9 mouse cellular contexts compared by ENCODE assay signal in genomic region chr16:18388583-18389435, GRCm38 (mm10). TPM values are rescaled to one million over a fixed set of nuclear protein-coding genes. Genes with fewer than 3 reads are reported as not detected.
DNase-seq lines count a peak whose midpoint lies in the region; ATAC-seq and TF ChIP-seq lines count a peak whose summit lies in the region.
"Had no signal": no experiment of that assay in that cellular context is flagged by ENCODE, and none has a peak within 500 bp of the region (broad histone marks: within the 10 kb centered on the region; RNA-seq: fewer than 3 reads in every experiment).

No protein-coding gene starts in this region.

- TF ChIP-seq POLR2A in bone marrow, adult 2 months (IDR thresholded peaks at IDR 0.05; ENCODE audit: borderline replicate concordance, control insufficient read depth, low read depth, low read length) = no peak

- H3K27ac ChIP-seq in heart, embryonic 10.5 days = peak overlapping the region; percentile 80
- peak overlapping the region; percentile 20; the same call in 1 of the 2 replicates for H3K27ac ChIP-seq in bone marrow, adult 2 months (ENCODE audit: control insufficient read depth, insufficient read depth, low read depth, low read length, poor library complexity)
- peak overlapping the region; percentile 81 for H3K27ac ChIP-seq in hindbrain, embryonic 12.5 days
- peak overlapping the region; percentile 72 for H3K27ac ChIP-seq in liver, embryonic 16.5 days (ENCODE audit: low read length)

- 0 out of 2 replicates have a peak, but pooled peaks cover 6% of the 10 kb centered on the region for H3K27me3 ChIP-seq in heart, embryonic 10.5 days (ENCODE audit: insufficient read depth, poor library complexity, severe bottlenecking)
- no peaks in the 10 kb centered on the region for H3K27me3 ChIP-seq in hindbrain, embryonic 12.5 days
- no peaks in the 10 kb centered on the region for H3K27me3 ChIP-seq in liver, embryonic 16.5 days (ENCODE audit: control insufficient read depth, insufficient read depth, low read depth, low read length)
- H3K27me3 ChIP-seq: Patski had no signal

- peaks cover 51% of the 10 kb centered on the region for H3K4me1 ChIP-seq in heart, embryonic 10.5 days
- peaks cover 10% of the 10 kb centered on the region for H3K4me1 ChIP-seq in bone marrow, adult 2 months (ENCODE audit: control insufficient read depth, insufficient read depth, low read length)
- peaks cover 73% of the 10 kb centered on the region for H3K4me1 ChIP-seq in hindbrain, embryonic 12.5 days
- H3K4me1 ChIP-seq in liver, embryonic 16.5 days (ENCODE audit: control insufficient read depth, low read depth, low read length) = peaks cover 55% of the 10 kb centered on the region

- no peak overlapping the region for H3K4me3 ChIP-seq in heart, embryonic 10.5 days
- no peak overlapping the region for H3K4me3 ChIP-seq in bone marrow, adult 2 months (replicated peaks; ENCODE audit: control insufficient read depth, low read depth, low read length)
- H3K4me3 ChIP-seq in hindbrain, embryonic 12.5 days = no peak overlapping the region
- no peak overlapping the region for H3K4me3 ChIP-seq in liver, embryonic 16.5 days (ENCODE audit: low read depth, low read length)

- H3K9ac ChIP-seq in hindbrain, embryonic 12.5 days = 0 out of 2 replicates have a peak overlapping the region, but pooled peaks have one; percentile 4
- 0 out of 2 replicates have a peak overlapping the region, but pooled peaks have one; percentile 26 for H3K9ac ChIP-seq in liver, embryonic 16.5 days (ENCODE audit: low read depth, low read length)

- H3K36me3 ChIP-seq in heart, embryonic 10.5 days = no peaks in the 10 kb centered on the region
- no peaks in the 10 kb centered on the region for H3K36me3 ChIP-seq in hindbrain, embryonic 12.5 days
- no peaks in the 10 kb centered on the region for H3K36me3 ChIP-seq in liver, embryonic 16.5 days (ENCODE audit: control insufficient read depth, insufficient read depth)

- WGBS in heart, embryonic 10.5 days = 86% methylated on average over 14 of the region's 14 CpGs
- 73% methylated on average over 14 of the region's 14 CpGs for WGBS in bone marrow, adult 2 months
- 73% methylated on average over 14 of the region's 14 CpGs for WGBS in hindbrain, embryonic 12.5 days
- WGBS in liver, embryonic 16.5 days (ENCODE audit: insufficient replicate concordance) = 66% methylated on average over 14 of the region's 14 CpGs

- TF ChIP-seq CTCF in bone marrow, adult 2 months (IDR thresholded peaks at IDR 0.05; ENCODE audit: control insufficient read depth, insufficient read depth, low read length) = no peak

- H3K4me2 ChIP-seq in hindbrain, embryonic 12.5 days (replicated peaks) = 0 out of 2 replicates have a peak overlapping the region, but pooled peaks have one; percentile 0
- H3K4me2 ChIP-seq in liver, embryonic 16.5 days (ENCODE audit: low read depth, low read length) = no peak overlapping the region

- DNase-seq in heart, embryonic 10.5 days (ENCODE audit: low spot score) = peak; percentile 76
- DNase-seq in heart, postnatal 25 days (ENCODE audit: low spot score) = no peak
- DNase-seq in spleen, postnatal 14 days (ENCODE audit: low spot score in 2 of 2) = no peak
- DNase-seq in spleen, postnatal 36 days (ENCODE audit: low spot score in 2 of 2) = no peak

- no peak for ATAC-seq in hindbrain, embryonic 12.5 days (ENCODE audit: low FRiP score)
- ATAC-seq in liver, embryonic 16.5 days (ENCODE audit: low read depth) = no peak
- ATAC-seq in frontal cortex, adult (ENCODE audit: low TSS enrichment) = no peak
- ATAC-seq: Patski had no signal

- intact Hi-C loops in heart, postnatal 25 days (cut with DNase I) = no loop called here

- H3K9me3 ChIP-seq in heart, embryonic 10.5 days = no peaks in the 10 kb centered on the region
- H3K9me3 ChIP-seq in hindbrain, embryonic 12.5 days (replicated peaks) = no peaks in the 10 kb centered on the region
- no peaks in the 10 kb centered on the region for H3K9me3 ChIP-seq in liver, embryonic 16.5 days (replicated peaks; ENCODE audit: control insufficient read depth, low read length)

RNA-seq across cellular contexts. Expression of gene Txnrd2, which starts 37.4 kb away (rescaled TPM):
- 40.1 and 47.7 TPM in 2 replicates for polyA plus RNA-seq in heart, embryonic 10.5 days (2016; fragmentation: Nextera tagmentation; extraction: Ambion mirVana)
- total RNA-seq in heart, postnatal 25 days (2021) = 10 to 100 TPM; 36.1 to 38.2 TPM
- polyA plus RNA-seq in bone marrow, adult 2 months (2011; ENCODE audit: insufficient read depth, insufficient read length, low replicate concordance, missing spikeins) = 66.6 and 86.0 TPM in 2 replicates
- polyA plus RNA-seq in hindbrain, embryonic 12.5 days (2016; fragmentation: Nextera tagmentation; extraction: Ambion mirVana) = 20.2 and 20.3 TPM in 2 replicates
- 98.3 and 106 TPM in 2 replicates for polyA plus RNA-seq in liver, embryonic 16.5 days (2015; fragmentation: Nextera tagmentation; extraction: Ambion mirVana)

RNA-seq across cellular contexts. Expression of gene Comt, which starts 37.8 kb away (rescaled TPM):
- polyA plus RNA-seq in heart, embryonic 10.5 days (2016; fragmentation: Nextera tagmentation; extraction: Ambion mirVana) = 83.5 and 102 TPM in 2 replicates
- total RNA-seq in heart, postnatal 25 days (2021) = 100 to 1,000 TPM; 112 TPM
- 40.6 and 53.8 TPM in 2 replicates for polyA plus RNA-seq in bone marrow, adult 2 months (2011; ENCODE audit: insufficient read depth, insufficient read length, low replicate concordance, missing spikeins)
- polyA plus RNA-seq in hindbrain, embryonic 12.5 days (2016; fragmentation: Nextera tagmentation; extraction: Ambion mirVana) = 58.4 and 60.3 TPM in 2 replicates
- 85.1 and 86.9 TPM in 2 replicates for polyA plus RNA-seq in liver, embryonic 16.5 days (2015; fragmentation: Nextera tagmentation; extraction: Ambion mirVana)

RNA-seq across cellular contexts. Expression of gene Arvcf, which starts 40.8 kb away (rescaled TPM):
- 25.8 and 29.7 TPM in 2 replicates for polyA plus RNA-seq in heart, embryonic 10.5 days (2016; fragmentation: Nextera tagmentation; extraction: Ambion mirVana)
- total RNA-seq in heart, postnatal 25 days (2021) = 10 to 100 TPM; 18.6 to 21.7 TPM
- polyA plus RNA-seq in bone marrow, adult 2 months (2011; ENCODE audit: insufficient read depth, insufficient read length, low replicate concordance, missing spikeins) = 4.7 and 13.7 TPM in 2 replicates
- polyA plus RNA-seq in hindbrain, embryonic 12.5 days (2016; fragmentation: Nextera tagmentation; extraction: Ambion mirVana) = 105 and 119 TPM in 2 replicates
- 8.3 and 8.6 TPM in 2 replicates for polyA plus RNA-seq in liver, embryonic 16.5 days (2015; fragmentation: Nextera tagmentation; extraction: Ambion mirVana)

RNA-seq across cellular contexts. Expression of gene Tango2, which starts 40.9 kb away (rescaled TPM):
- 51.3 and 62.1 TPM in 2 replicates for polyA plus RNA-seq in heart, embryonic 10.5 days (2016; fragmentation: Nextera tagmentation; extraction: Ambion mirVana)
- total RNA-seq in heart, postnatal 25 days (2021) = 100 to 1,000 TPM; 147 TPM
- polyA plus RNA-seq in bone marrow, adult 2 months (2011; ENCODE audit: insufficient read depth, insufficient read length, low replicate concordance, missing spikeins) = 49.3 and 54.7 TPM in 2 replicates
- polyA plus RNA-seq in hindbrain, embryonic 12.5 days (2016; fragmentation: Nextera tagmentation; extraction: Ambion mirVana) = 48.2 and 50.5 TPM in 2 replicates
- 52.1 and 54.7 TPM in 2 replicates for polyA plus RNA-seq in liver, embryonic 16.5 days (2015; fragmentation: Nextera tagmentation; extraction: Ambion mirVana)

Comparison
In these comparisons a context has a peak if more than half of its experiments do, and no peak if none do; other contexts are left out.
1. H3K27ac ChIP-seq: peak in every context shown above with its lines; median percentile 81 in hindbrain, embryonic 12.5 days; 80 in heart, embryonic 10.5 days; 72 in liver, embryonic 16.5 days; 20 in bone marrow, adult 2 months.